Mouse (Mus musculus) embryo, embryonic 10 days (tissue): Measurements from ENCODE around the gene Cdc42se2.

Experiments used
- DNase-seq: peaks from one replicate; pipeline ENCODE4 v3.0.0-alpha.2; 2015; ENCODE audit warnings: low spot score

Cdc42se2 gene

DNA sequence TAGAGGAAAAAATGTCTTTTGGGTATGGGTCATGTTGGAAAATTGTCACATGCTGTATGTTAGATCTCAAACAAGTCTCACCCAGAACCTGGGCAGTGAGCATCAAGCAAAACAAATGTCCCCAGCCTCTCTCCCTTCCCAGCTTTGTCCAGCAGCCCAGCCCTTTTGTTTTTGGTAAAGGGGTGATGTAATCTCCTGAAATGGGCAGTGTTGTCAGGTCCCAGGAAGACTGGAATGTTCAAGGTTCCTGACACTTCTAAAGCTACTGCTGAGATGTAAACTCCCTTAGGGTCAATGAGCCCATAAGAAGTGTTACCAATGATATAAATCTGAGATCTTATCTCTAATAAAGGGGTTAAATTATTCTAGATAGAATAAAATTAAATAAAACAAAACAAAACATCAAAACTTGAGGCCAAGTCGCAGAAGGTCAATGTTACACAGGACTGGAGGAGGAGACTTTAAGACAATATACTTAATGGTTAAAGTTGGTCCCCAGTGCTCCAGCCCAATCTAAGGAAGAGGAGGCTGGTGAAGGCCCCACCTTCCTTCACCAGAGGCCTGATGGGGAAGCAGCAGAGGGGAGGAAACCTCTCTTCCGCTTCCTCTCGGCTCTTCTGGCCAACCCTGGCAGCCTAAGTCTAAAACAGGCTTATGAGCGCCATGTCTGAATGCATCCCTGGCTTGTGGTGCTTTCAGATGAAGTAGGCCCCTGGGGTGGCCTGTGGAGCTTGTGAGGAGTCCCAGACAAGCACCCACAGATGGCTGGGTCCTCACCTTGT, 76.8 kb downstream of the Cdc42se2 start:
- DNase-seq, result no peak

GRCm38 (mm10) chr11:54709645-54710044, 77.8 kb downstream of the Cdc42se2 start:
- DNase-seq, result no peak

- DNase-seq, result no peak
Observed at GRCm38 (mm10) chr11:54708153-54708552, 79.3 kb downstream of the Cdc42se2 start.

GRCm38 (mm10) chr11:54703306-54703705, 84.2 kb downstream of the Cdc42se2 start:
- peak; percentile 83 for DNase-seq

GRCm38 (mm10) chr11:54701848-54702247, 85.6 kb downstream of the Cdc42se2 start:
- DNase-seq, result no peak

GRCm38 (mm10) chr11:54699972-54700371, 87.5 kb downstream of the Cdc42se2 start:
- DNase-seq, result no peak

DNA sequence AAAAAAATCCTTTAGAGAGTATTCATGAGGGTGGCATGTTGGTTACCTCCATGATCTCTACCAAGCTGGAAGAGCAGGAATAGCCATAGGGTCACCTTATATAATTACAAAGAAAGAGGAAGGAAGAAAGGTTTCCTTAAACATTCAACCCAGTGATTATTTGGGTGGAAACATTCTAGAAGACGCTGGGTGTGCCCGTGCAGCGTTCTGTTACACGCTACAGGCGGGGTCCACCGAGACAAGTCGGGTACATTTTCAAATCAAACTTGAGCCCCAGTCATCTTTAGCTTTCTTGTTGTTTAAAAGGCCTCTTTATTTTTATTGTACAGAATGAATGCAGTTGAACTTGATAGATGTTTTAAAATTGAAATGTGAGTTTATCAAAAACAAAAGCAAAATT, 88.8 kb downstream of the Cdc42se2 start:
- no peak for DNase-seq

DNA sequence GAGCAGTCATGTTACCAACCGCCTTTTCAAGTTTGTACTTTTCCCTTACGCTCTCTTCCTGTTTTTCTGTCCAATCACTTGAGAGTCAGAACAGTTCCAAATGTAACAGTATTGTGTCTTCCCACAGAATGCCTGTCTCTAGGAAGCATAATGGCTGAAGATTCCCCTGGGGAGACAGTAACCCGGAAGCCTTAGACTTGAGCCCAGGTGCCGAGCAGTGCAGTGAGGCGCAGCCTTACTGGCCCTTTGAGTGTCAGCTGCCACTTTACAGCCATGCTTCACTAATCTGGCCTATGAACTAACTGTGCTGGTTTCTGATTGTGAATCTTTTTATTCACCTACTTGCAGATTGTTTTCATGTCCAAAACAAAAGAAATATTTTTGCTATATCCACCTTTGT, 89.9 kb downstream of the Cdc42se2 start:
- no peak for DNase-seq

DNA sequence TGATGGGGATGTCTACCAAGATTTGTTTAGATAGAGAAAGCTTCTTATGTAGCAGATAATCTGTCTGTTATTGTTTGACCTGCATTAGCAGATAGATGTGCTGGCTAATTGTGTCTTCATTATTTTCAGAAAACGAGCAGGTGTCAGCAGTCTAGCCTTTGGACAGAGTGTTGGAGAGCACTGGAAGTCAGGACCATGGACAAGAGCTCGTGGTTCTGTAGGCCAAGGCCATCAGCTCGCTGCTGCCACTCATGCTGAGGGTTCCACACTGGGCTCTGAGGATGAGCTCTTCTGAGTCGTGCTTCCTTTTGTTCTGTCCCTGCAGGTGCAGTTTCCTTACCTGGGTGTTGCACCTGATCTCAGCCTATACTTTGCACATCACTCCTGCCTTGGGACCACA, 91.5 kb downstream of the Cdc42se2 start:
- peak; percentile 42 for DNase-seq

- no peak for DNase-seq
Observed at GRCm38 (mm10) chr11:54694291-54694690, 93.2 kb downstream of the Cdc42se2 start.

GRCm38 (mm10) chr11:54693696-54694095, 93.8 kb downstream of the Cdc42se2 start:
- DNase-seq, result no peak

- DNase-seq, result no peak
Observed at GRCm38 (mm10) chr11:54691179-54691578, 96.3 kb downstream of the Cdc42se2 start.

DNA sequence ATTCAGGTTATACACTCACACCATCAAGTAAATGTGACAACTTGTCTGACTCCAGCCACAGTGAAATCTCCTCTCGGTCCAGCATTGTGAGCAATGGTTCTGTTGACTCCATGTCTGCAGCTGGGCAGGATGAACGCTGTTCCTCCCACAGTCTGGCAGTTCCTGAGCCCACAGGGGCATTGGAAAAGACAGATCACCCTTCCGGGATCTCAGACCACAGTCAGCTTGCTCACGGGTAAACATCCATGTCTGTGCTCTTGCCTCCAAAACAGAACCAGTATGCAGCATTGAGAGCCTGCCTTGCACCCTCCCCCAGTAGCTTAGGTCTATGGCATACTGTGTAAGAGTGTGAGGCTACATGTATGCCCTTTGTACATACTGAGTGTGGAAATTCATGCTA, 97.3 kb downstream of the Cdc42se2 start:
- no peak for DNase-seq

GRCm38 (mm10) chr11:54684831-54685230, 102.6 kb downstream of the Cdc42se2 start:
- DNase-seq, result no peak

DNA sequence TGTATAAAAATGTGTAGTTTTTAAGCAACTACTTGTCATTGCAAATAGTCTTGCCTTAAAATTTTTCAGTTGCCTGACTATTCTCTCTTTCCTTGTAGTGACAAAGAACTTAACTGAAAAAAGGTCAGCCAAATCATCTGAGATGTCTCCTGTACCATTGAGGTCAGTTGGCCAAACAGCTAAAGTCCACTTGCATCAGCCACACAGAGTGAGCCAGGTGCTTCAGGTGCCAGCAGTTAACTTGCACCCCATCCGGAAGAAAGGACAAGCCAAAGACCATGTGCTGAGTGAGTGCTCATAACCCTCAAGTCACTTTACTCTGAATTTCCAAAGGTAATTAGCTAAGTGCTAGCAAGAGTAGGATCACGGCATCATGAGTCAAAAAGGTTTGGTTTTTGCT, 108.3 kb downstream of the Cdc42se2 start:
- no peak for DNase-seq

DNA sequence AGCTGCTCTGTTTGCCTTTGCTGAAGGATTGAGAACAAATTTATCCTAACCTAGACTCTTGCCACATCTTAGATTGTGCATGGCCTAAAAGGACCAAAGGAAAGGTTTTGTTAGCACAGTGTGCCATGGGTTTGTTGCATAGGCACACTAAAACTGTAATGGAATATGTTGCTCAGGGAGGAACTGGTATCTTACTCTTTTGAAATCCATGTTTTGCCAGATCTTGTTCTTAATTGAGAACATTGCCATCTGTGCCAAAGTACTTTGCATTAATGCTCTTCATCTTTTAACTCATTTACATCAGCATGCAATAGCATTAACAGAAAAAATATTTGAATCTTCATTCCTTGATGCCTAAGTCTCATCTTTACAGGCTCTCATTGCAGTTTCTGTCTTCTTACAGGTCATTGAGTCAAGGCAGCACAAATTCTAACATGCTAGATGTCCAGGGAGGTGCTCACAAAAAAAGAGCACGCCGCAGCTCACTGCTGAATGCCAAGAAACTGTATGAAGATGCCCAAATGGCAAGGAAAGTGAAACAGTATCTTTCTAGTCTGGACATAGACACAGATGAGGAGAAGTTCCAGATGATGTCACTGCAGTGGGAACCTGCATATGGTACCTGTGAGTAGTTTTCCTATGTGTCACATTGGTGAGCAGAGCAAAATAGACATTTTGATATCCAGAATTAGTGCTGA, 111.5 kb downstream of the Cdc42se2 start:
- DNase-seq, result no peak

DNA sequence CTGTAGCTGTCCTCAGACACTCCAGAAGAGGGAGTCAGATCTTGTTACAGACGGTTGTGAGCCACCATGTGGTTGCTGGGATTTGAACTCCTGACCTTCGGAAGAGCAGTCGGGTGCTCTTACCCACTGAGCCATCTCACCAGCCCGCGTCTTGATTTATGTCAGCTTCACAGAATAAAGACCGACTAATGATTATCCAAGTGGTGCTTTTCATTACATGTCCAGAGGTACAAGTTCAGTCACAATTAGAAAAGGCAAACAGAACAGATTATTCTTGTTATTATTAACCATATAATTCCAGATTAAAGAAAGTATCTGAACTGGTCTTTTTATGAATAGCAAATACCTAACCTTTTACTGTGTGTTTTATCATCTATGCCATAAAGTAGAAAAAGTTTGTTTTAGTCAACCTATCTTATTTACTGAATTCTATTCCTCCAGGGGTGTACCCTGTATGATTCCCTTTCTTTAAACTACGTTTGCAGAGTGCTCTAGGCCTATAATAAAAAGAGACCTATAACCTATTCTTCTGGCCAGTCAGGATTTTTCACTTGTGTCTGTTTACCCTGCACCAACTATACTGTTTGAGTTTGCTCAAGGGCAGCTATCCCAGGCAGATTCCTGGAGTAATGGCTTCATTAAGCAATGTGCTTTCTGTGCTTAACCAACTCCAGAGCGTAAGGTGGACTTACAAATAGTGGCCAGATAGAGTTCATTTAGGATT, 113.7 kb downstream of the Cdc42se2 start:
- no peak for DNase-seq
